Mouse (Mus musculus) testis, adult 2 months (tissue): Measurements from ENCODE around the gene Echdc3. TPM values are rescaled to one million over a fixed set of nuclear protein-coding genes. Genes with fewer than 3 reads are reported as not detected.

Experiments used
- H3K27ac ChIP-seq: fragments of 200-500 bp; 2 replicates; pipeline ENCODE4 v1.5.1; 2012; ENCODE audit warnings: low read depth, low read length; ENCODE audit not compliant: control insufficient read depth, insufficient read depth
- H3K27me3 ChIP-seq: fragments of 200-500 bp; 2 replicates; pipeline ENCODE4 v1.6.1; 2012; ENCODE audit warnings: mild to moderate bottlenecking, low read length, moderate library complexity; ENCODE audit not compliant: control insufficient read depth, insufficient read depth
- H3K36me3 ChIP-seq: fragments of 200-500 bp; 2 replicates; pipeline ENCODE4 v1.6.1; 2012; ENCODE audit warnings: mild to moderate bottlenecking, low read length; ENCODE audit not compliant: control insufficient read depth, insufficient read depth
- H3K4me1 ChIP-seq: fragments of 200-500 bp; 2 replicates; pipeline ENCODE4 v1.6.1; 2012; ENCODE audit warnings: low read length; ENCODE audit not compliant: control insufficient read depth, insufficient read depth
- H3K4me3 ChIP-seq: fragments of 200-500 bp; 2 replicates; pipeline ENCODE4 v1.5.1; 2012; ENCODE audit warnings: low read depth, mild to moderate bottlenecking, low read length, moderate library complexity, mixed read lengths; ENCODE audit not compliant: control insufficient read depth
- CTCF ChIP-seq: fragments of 200-500 bp; IDR thresholded peaks from 2 replicates; pipeline ENCODE4 v1.5.1; 2012; ENCODE audit warnings: low read depth, mild to moderate bottlenecking, inconsistent platforms, low read length, moderate library complexity; ENCODE audit not compliant: control insufficient read depth, insufficient read depth, insufficient replicate concordance
- POLR2A ChIP-seq: fragments of 200-500 bp; IDR thresholded peaks from 2 replicates; pipeline ENCODE4 v1.6.1; 2012; ENCODE audit warnings: low read depth, mild to moderate bottlenecking, inconsistent platforms, low read length, moderate library complexity; ENCODE audit not compliant: control insufficient read depth
- polyA plus RNA-seq: library from polyadenylated mRNA; depleted of rRNA; stranded (reverse); fragments of >200 nt; gene quantifications from 2 replicates; pipeline ENCODE4 v1.2.3, GENCODE M21; 2012

Echdc3 gene
- polyA plus RNA-seq, 1 experiment: 3.9 TPM

- H3K27ac ChIP-seq: no peak overlapping the region
Observed at GRCm38 (mm10) chr2:6195468-6196239, 17.2 kb downstream of the Echdc3 start.

GRCm38 (mm10) chr2:6194497-6194896 lies 18.3 kb downstream of the Echdc3 start:
- H3K27ac ChIP-seq: no peak overlapping the region
- no peaks in the 10 kb centered on the region for H3K4me1 ChIP-seq
- no peak overlapping the region for H3K4me3 ChIP-seq
- H3K36me3 ChIP-seq: no peaks in the 10 kb centered on the region
- TF ChIP-seq CTCF: no peak
- TF ChIP-seq POLR2A: no peak
- no peaks in the 10 kb centered on the region for H3K27me3 ChIP-seq

More at GRCm38 (mm10) chr2:6195468-6196239, 17.2 kb downstream of the Echdc3 start:
- H3K4me1 ChIP-seq: no peaks in the 10 kb centered on the region
- no peak for TF ChIP-seq CTCF
- no peak for TF ChIP-seq POLR2A
- no peak overlapping the region for H3K4me3 ChIP-seq
- no peaks in the 10 kb centered on the region for H3K27me3 ChIP-seq
- no peaks in the 10 kb centered on the region for H3K36me3 ChIP-seq

GRCm38 (mm10) chr2:6193591-6193973 lies 19.3 kb downstream of the Echdc3 start:
- Histone ChIP-seq H3K36me3 (no peaks in the 10 kb centered on the region), H3K4me3 (no peak overlapping the region), H3K27me3 (no peaks in the 10 kb centered on the region), H3K27ac (no peak overlapping the region), H3K4me1 (no peaks in the 10 kb centered on the region)
- no peak for TF ChIP-seq CTCF
- no peak for TF ChIP-seq POLR2A

GRCm38 (mm10) chr2:6192820-6193590 lies 19.8 kb downstream of the Echdc3 start:
- H3K4me3 ChIP-seq: no peak overlapping the region
- no peaks in the 10 kb centered on the region for H3K27me3 ChIP-seq
- H3K4me1 ChIP-seq: no peaks in the 10 kb centered on the region
- no peaks in the 10 kb centered on the region for H3K36me3 ChIP-seq
- no peak for TF ChIP-seq CTCF
- no peak for TF ChIP-seq POLR2A
- H3K27ac ChIP-seq: no peak overlapping the region

- Histone ChIP-seq H3K4me3 (no peak overlapping the region), H3K27me3 (no peaks in the 10 kb centered on the region), H3K27ac (no peak overlapping the region), H3K4me1 (no peaks in the 10 kb centered on the region), H3K36me3 (no peaks in the 10 kb centered on the region)
- TF ChIP-seq CTCF (no peak), POLR2A (no peak)
Observed at GRCm38 (mm10) chr2:6190036-6190435, 22.8 kb downstream of the Echdc3 start.

GRCm38 (mm10) chr2:6189675-6189998 lies 23.2 kb downstream of the Echdc3 start:
- no peak for TF ChIP-seq CTCF
- TF ChIP-seq POLR2A: no peak
- Histone ChIP-seq H3K36me3 (no peaks in the 10 kb centered on the region), H3K27ac (no peak overlapping the region), H3K4me3 (no peak overlapping the region), H3K4me1 (no peaks in the 10 kb centered on the region), H3K27me3 (no peaks in the 10 kb centered on the region)

- no peaks in the 10 kb centered on the region for H3K4me1 ChIP-seq
- H3K4me3 ChIP-seq: no peak overlapping the region
- no peaks in the 10 kb centered on the region for H3K36me3 ChIP-seq
- TF ChIP-seq POLR2A (no peak), CTCF (no peak)
- H3K27ac ChIP-seq: no peak overlapping the region
- no peaks in the 10 kb centered on the region for H3K27me3 ChIP-seq
Observed at GRCm38 (mm10) chr2:6188891-6189674, 23.8 kb downstream of the Echdc3 start.
